Mouse (Mus musculus) bone marrow, adult 2 months (tissue): ENCODE data around the gene Rbm20.

Experiments
- CTCF ChIP-seq: fragments of 200-500 bp; IDR thresholded peaks from 2 replicates; pipeline ENCODE4 v1.5.1; 2011; ENCODE audit warnings: low read length, control low read depth; ENCODE audit not compliant: control insufficient read depth, insufficient read depth
- POLR2A ChIP-seq: fragments of 200-500 bp; IDR thresholded peaks from 2 replicates; pipeline ENCODE4 v1.6.1; 2011; ENCODE audit warnings: low read depth, mild to moderate bottlenecking, control low read depth, low read length, borderline replicate concordance; ENCODE audit not compliant: control insufficient read depth

- TF ChIP-seq CTCF (no peak), POLR2A (no peak)
Observed at GRCm38 (mm10) chr19:53751420-53752185, 74.5 kb downstream of the Rbm20 start.
